Mouse (Mus musculus) neural tube, embryonic 13.5 days (tissue): ENCODE measurements around the gene Dnah14. TPM values are rescaled to one million over a fixed set of nuclear protein-coding genes. Genes with fewer than 3 reads are reported as not detected.

Source experiments
- ATAC-seq: fragments of 200-750 bp; cut with Nextera tagmentation; 2 replicates; pipeline ENCODE4 v1.8.0; 2017; ENCODE audit warnings: low read depth, mild to moderate bottlenecking, moderate TSS enrichment, moderate library complexity
- H3K27ac ChIP-seq: fragments of 300-500 bp; sonication (generic); replicated peaks from 2 replicates; pipeline ENCODE4 v1.5.1; 2015; ENCODE audit warnings: moderate library complexity, mild to moderate bottlenecking, inconsistent platforms
- H3K27me3 ChIP-seq: fragments of 300-500 bp; sonication (generic); 2 replicates; pipeline ENCODE4 v1.6.1; 2015; ENCODE audit warnings: mild to moderate bottlenecking, inconsistent platforms
- H3K36me3 ChIP-seq: fragments of 300-500 bp; sonication (generic); 2 replicates; pipeline ENCODE4 v1.6.1; 2015; ENCODE audit warnings: mild to moderate bottlenecking, inconsistent platforms
- H3K4me1 ChIP-seq: fragments of 300-500 bp; sonication (generic); replicated peaks from 2 replicates; pipeline ENCODE4 v1.6.1; 2015; ENCODE audit warnings: inconsistent platforms
- H3K4me2 ChIP-seq: fragments of 300-500 bp; sonication (generic); 2 replicates; pipeline ENCODE4 v1.6.1; 2015; ENCODE audit warnings: inconsistent platforms, mild to moderate bottlenecking, moderate library complexity
- H3K4me3 ChIP-seq: fragments of 300-500 bp; sonication (generic); 2 replicates; pipeline ENCODE4 v1.5.1; 2015; ENCODE audit warnings: mild to moderate bottlenecking, inconsistent platforms
- H3K9ac ChIP-seq: fragments of 300-500 bp; sonication (generic); 2 replicates; pipeline ENCODE4 v1.6.1; 2015; ENCODE audit warnings: moderate library complexity, mild to moderate bottlenecking, inconsistent platforms
- H3K9me3 ChIP-seq: fragments of 300-500 bp; sonication (generic); 2 replicates; pipeline ENCODE4 v1.6.1; 2016; ENCODE audit warnings: inconsistent platforms
- WGBS: fragments of 180-500 bp; shearing (Covaris S2); methylation state at CpG from one replicate; pipeline ENCODE4 v1.1.7; 2015; 5-methylcytosine and 5-hydroxymethylcytosine counted together
- polyA plus RNA-seq: library from polyadenylated mRNA; unstranded; fragments of >200 nt; fragmentation: Nextera tagmentation; extraction: Ambion mirVana; gene quantifications from 2 replicates; pipeline ENCODE4 v1.2.1, GENCODE M21; 2015

Gene Dnah14
- polyA plus RNA-seq: 0.47 and 0.85 TPM in 2 replicates

DNA sequence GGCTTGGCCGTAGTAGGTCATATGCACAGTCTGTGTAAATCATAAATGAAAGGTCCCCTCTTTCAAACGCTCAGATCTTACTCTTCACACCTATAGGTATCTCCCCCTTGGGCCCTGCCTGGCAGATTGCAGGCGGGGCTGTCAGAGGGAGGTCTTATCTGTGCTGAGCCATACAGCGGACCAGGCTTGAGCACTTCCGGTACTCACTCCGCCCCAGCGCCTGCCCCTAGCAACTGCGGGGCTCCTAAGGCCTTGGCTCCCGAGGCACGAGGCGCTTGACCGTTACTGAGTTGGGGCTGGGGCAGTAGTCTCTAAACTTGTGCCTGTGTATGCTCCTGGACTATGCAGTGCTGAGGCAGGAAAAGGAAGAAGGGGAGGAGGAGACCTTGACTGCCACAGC lies at the start of gene Dnah14:
Gene Dnah14, plus strand, starts transcription at position 238 of the 400 bp plus-strand sequence.
- H3K27me3 ChIP-seq: no peaks in the 10 kb centered on the region
- ATAC-seq: no peak
- 80% methylated on average over 12 of the region's 12 CpGs for WGBS
- H3K9me3 ChIP-seq: no peaks in the 10 kb centered on the region
- no peak within 1 kb of the TSS for H3K9ac ChIP-seq
- H3K4me3 ChIP-seq: no peak within 1 kb of the TSS
- H3K36me3 ChIP-seq: no peaks in the 10 kb centered on the region
- H3K4me1 ChIP-seq: no peaks in the 10 kb centered on the region
- no peak within 1 kb of the TSS for H3K4me2 ChIP-seq
- H3K27ac ChIP-seq: no peak within 1 kb of the TSS

DNA sequence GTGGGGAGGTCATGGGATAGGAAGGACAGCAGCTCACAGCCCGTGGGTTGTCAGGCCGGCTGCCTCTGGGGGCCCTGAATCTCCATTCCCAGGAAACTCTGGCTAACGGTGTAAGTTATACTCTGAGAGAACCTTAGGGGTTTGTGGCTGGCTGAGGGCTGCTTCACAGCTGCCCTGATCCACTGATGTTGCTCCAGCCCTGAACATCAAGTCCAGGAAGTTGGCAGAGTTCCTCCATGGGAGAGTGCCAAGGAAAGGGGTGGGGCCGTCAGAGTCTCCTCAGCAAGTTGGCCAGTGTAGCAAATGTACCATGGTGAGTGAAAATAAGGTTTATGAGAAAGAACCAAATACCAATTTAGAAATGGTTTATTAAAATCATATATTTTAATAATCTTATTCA lies 47.0 kb upstream of the Dnah14 start:
- no peak for ATAC-seq
- Histone ChIP-seq H3K27me3 (no peaks in the 10 kb centered on the region), H3K4me3 (no peak overlapping the region), H3K27ac (no peak overlapping the region), H3K4me2 (no peak overlapping the region), H3K36me3 (no peaks in the 10 kb centered on the region), H3K9me3 (no peaks in the 10 kb centered on the region), H3K4me1 (no peaks in the 10 kb centered on the region), H3K9ac (no peak overlapping the region)
- 73% methylated on average over 4 of the region's 4 CpGs for WGBS

DNA sequence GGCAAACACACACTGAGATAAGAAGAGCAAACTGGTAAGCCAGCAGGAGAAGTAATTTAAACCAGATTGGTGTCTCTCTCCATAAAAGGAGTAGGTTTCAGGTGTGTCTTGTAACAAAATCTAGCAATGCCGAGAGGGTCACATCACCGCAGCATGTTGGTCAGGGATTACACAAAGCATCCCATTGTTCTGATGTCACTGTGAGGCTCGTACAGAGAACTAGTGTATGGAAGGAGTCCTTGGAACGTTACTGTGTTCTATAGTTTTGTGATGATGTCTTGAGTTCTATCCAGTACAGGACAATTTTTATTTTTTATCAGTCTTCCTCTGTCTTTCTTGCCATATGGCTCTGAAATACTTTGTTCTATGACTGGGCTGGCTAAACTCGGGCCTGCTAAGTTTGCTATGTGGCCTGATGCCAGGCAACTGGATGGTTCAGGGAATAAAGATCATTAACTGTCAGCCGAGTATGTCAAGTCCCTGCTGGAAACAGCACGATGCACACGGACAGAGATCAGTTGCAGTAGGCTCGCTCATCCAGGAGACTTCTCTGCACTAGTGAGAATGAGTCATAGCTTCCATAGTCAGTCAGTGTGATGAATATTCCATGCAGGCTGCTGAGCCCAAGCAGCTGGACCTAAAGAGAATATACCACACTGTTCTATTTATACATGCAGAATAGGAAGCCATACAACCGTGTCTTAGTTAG lies 41.0 kb upstream of the Dnah14 start:
- Histone ChIP-seq H3K27ac (no peak overlapping the region), H3K4me2 (no peak overlapping the region), H3K27me3 (no peaks in the 10 kb centered on the region), H3K9ac (no peak overlapping the region), H3K4me1 (peaks cover 10% of the 10 kb centered on the region), H3K4me3 (no peak overlapping the region), H3K36me3 (no peaks in the 10 kb centered on the region), H3K9me3 (no peaks in the 10 kb centered on the region)
- no peak for ATAC-seq
- WGBS: 57% methylated on average over 10 of the region's 10 CpGs

DNA sequence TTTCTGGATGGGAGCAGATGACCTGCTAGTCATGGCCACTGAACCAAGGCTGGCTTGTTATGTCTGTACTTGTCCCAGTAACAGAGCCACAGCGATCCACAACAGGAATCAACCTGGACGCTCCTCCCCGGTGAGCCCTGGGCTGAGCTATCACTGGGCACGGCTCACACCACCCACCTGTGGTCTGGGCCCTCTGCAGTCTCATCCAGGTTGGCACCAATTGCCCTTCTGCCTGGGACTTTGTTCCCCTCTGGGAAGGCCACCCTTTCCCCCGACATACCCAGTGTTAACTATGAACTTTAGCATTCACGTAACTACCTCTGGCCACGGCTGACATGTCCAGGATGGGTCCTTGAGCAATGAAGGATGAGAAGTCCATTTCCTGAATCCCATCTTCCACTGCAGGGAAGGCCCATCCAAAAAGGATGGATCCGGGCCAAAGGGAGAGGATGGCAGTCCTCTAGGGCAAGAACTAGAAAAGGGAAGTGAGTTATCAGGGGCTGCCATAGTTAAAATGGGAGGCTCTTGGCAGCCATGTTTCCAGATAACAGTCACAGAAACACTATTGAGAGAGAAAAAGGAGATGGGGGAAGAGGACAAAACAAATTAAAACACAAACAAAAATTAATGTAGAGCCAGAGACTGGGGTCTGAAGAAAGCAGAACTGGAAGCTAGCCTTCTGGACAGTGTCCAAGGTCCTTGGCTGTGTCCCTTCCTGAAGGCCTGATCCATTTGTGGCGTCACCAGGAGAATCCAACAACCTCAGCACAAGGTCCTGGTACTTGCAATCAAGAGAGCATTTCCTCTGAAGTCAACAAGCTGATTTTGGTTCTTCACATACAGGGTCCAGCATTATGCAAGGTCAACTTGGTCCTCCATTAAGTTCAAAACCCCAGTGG lies 38.5 kb upstream of the Dnah14 start:
- no peak for ATAC-seq
- H3K4me3 ChIP-seq: no peak overlapping the region
- no peaks in the 10 kb centered on the region for H3K27me3 ChIP-seq
- 95% methylated on average over 9 of the region's 9 CpGs for WGBS
- peaks cover 14% of the 10 kb centered on the region for H3K4me1 ChIP-seq
- no peaks in the 10 kb centered on the region for H3K36me3 ChIP-seq
- H3K27ac ChIP-seq: no peak overlapping the region
- no peaks in the 10 kb centered on the region for H3K9me3 ChIP-seq
- H3K4me2 ChIP-seq: no peak overlapping the region
- H3K9ac ChIP-seq: no peak overlapping the region

DNA sequence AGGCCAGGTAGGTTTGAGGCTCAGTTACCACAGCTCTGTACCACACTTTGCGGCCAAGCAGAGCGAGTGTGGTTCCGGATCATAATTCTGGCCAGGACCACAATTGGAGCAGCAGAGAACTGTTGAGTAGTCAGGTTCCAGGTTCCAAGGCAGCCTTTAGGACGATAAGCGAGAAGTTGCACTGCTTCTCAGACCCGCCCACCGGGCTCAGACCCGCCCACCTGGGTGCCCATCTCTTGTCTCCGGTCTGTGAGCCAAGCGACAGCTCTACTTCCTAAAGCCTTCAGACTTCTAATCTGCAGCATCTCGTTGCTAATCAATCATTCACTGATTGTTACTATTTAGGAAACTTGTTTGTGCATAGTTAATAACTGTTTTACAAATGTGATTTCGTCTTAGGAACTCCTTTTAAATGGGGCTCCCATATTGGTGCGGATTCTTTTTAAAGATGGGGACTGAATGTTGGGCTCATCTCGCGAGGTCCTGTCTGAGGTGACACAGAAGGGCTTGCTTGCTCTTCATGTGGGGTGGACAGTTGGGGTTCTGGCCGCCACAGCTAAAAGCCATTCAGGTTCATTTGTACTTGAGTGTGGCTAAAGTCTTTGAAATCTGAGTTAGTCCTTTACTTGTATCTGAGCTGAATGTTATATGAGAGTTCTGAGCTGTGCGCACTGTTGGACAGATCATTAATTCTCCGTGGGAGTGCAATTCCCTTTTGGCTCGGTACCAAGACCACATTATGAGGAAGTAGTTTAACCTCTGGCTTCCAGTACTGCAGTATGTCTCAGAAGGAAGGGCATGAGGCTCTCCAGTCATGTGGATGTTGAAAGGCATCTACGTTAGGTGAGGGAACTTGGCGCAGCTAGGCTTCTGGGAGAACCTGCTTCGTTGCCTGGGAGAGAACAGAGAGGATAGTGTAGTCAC lies 36.3 kb upstream of the Dnah14 start:
- Histone ChIP-seq H3K27ac (no peak overlapping the region), H3K4me2 (no peak overlapping the region), H3K27me3 (peaks cover 7% of the 10 kb centered on the region), H3K4me1 (peaks cover 14% of the 10 kb centered on the region), H3K9me3 (no peaks in the 10 kb centered on the region), H3K36me3 (no peaks in the 10 kb centered on the region), H3K4me3 (no peak overlapping the region), H3K9ac (no peak overlapping the region)
- no peak for ATAC-seq
- 70% methylated on average over 22 of the region's 22 CpGs for WGBS

DNA sequence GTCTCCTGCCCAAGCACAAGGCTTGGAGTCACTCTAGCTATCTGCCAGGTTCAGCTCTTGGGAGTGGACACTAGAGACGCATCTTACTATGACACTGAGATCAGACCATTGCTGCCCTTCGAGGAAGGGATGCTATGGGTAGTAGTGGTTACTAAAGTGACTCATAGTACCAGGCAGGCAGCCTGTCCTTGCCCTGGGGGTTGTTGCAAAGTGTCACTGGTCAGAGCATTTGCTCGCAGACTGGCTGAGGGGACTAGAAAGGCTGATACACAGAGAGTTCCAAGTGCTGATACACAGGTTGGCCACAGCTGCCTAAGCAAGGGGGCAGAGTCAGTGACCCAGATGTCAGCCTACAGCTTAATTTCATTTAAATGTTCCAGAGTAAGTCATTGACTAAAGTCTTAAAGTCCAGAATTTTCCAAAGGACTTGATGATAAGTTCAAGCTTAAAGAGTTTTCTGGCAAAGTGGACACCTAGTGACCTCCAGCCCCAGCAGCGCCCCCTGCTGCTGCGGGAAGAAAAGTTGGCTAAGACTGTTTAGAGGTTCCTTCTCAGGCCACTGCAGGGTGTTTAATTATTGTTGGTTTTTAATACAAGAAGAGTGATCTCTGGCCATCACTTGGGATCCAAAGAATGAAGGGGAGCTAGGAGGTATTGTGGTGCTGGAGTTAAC lies 32.5 kb upstream of the Dnah14 start:
- H3K36me3 ChIP-seq: no peaks in the 10 kb centered on the region
- no peak overlapping the region for H3K4me2 ChIP-seq
- H3K4me1 ChIP-seq: peaks cover 7% of the 10 kb centered on the region
- no peak for ATAC-seq
- peaks cover 7% of the 10 kb centered on the region for H3K27me3 ChIP-seq
- H3K9ac ChIP-seq: no peak overlapping the region
- no peak overlapping the region for H3K4me3 ChIP-seq
- H3K27ac ChIP-seq: no peak overlapping the region
- WGBS: 82% methylated on average over 5 of the region's 5 CpGs
- H3K9me3 ChIP-seq: no peaks in the 10 kb centered on the region

DNA sequence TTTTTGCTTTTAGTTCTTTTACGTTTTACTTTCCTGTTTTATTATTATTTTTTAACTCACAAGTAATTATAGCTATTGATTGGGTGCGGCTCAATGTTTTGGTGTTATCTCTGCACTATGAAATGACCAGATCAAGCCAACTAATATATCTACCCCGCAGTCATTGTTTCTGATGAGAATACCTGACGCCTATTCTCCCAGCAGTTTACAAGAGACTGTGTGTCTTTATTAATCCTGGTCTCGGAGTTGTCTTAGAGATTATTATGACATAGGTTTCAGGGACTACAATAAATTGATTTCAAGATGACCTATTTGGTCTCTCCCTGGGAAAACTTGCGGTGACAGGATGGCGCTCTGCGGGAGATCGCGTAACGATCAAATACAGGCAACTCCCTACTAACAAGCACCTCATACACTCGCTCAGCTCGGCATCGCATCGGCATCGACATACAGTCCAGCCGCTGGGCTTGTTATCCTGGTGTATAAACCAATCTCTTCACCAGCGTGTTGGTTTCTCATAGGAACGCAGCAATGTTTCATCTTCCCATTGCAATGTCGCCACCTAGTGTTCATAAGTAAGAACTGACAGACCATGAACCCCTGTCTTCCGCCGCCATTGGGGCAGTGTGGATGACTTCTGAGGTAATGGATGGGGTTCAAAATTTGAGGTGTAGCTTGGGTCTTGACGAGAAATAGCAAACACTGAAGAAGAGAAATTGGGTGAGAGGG lies 31.2 kb upstream of the Dnah14 start:
- Histone ChIP-seq H3K27me3 (peaks cover 7% of the 10 kb centered on the region), H3K4me1 (peaks cover 6% of the 10 kb centered on the region), H3K9me3 (no peaks in the 10 kb centered on the region), H3K4me2 (peak overlapping the region; percentile 45), H3K4me3 (no peak overlapping the region), H3K36me3 (no peaks in the 10 kb centered on the region), H3K9ac (no peak overlapping the region), H3K27ac (no peak overlapping the region)
- 29% methylated on average over 23 of the region's 23 CpGs for WGBS
- ATAC-seq: peak; percentile 86

DNA sequence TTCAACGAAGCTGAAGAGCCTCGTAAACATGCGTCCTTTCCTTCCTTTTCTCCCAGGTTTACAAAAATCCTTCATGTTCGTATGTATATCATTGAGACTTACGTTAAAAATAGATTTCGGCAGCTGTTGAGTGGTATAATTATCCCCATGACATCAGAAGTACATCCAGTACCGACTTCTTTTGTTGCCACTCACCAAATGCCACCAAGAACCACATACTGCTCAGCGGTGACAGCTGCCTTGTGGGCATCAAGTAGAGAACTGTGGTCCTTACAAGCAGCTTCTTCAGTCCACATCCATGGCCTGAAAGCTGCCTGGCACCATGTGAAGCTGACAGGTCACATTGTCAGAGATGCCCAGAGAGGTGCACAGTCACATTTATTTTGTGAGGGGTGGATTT lies 26.4 kb upstream of the Dnah14 start:
- H3K36me3 ChIP-seq: no peaks in the 10 kb centered on the region
- no peak overlapping the region for H3K27ac ChIP-seq
- H3K9ac ChIP-seq: no peak overlapping the region
- WGBS: 91% methylated on average over 8 of the region's 8 CpGs
- H3K4me2 ChIP-seq: no peak overlapping the region
- no peak for ATAC-seq
- H3K4me1 ChIP-seq: peaks cover 16% of the 10 kb centered on the region
- H3K9me3 ChIP-seq: no peaks in the 10 kb centered on the region
- no peak overlapping the region for H3K4me3 ChIP-seq
- peaks cover 6% of the 10 kb centered on the region; the same call in 1 of the 2 replicates for H3K27me3 ChIP-seq

DNA sequence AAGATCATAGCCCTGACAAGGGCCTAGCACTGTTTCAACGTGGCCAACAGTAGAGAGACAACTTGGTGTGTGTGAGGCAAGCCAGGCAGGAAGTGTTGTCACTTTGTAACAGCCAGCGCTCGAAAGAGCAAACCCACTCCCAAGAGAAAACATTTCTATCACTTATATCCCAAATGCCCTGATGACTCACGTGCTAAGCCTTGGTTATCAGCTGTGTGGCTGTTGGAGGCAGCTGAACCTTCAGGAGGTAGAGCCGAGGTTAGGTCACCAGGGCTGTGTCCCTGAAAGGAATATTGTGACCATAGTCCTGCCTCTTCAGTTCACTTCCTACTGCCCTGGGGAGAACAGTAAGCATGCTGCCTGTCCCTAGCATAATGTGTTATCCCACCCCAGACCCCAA lies 25.5 kb upstream of the Dnah14 start:
- peaks cover 6% of the 10 kb centered on the region; the same call in 1 of the 2 replicates for H3K27me3 ChIP-seq
- H3K4me1 ChIP-seq: peaks cover 16% of the 10 kb centered on the region
- no peak overlapping the region for H3K4me3 ChIP-seq
- H3K36me3 ChIP-seq: no peaks in the 10 kb centered on the region
- 72% methylated on average over 5 of the region's 5 CpGs for WGBS
- H3K9ac ChIP-seq: no peak overlapping the region
- no peak overlapping the region for H3K4me2 ChIP-seq
- H3K9me3 ChIP-seq: no peaks in the 10 kb centered on the region
- no peak overlapping the region for H3K27ac ChIP-seq
- no peak for ATAC-seq

DNA sequence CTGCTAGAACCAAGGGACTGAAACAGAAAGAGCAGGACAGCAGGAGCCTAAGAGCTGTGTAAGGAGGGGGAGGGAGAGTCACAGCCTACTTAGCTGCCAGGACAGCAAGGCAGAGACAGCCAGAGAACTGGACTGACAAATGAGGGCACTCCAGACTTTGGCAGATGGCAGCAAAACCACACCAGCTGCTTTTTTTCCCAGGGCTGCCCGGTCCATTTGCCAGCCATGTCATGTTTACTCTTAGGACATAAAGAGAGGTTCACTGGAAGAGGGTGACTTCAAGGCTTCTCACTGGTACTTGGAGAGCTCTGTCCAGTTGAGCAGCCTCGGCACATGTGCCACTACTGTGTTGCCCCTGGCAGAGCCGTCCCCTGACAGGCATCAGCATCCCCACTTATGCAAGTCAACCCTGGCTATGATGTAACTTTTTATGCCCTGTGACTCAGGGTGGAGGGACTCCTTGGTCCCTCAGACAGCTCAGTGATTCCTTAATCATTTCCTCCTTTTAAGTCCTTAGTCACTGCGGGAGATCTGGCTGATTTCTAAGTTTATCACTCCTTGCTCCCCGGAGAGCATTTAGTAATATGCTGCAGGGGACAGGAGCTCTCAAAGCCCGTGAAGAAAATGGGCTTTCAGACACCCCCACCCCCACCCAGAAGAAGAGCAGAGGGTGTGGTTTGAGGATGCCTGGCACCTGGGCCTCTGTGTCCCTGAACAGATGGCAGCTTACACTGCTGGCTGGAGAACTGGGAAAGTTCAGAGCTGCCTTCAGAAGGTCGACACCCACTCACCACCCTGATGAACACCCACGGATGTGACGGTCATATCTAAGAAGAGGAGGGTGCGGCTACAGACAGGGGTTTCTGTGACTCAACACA lies 23.6 kb upstream of the Dnah14 start:
- peak; percentile 65 for ATAC-seq
- Histone ChIP-seq H3K9ac (no peak overlapping the region), H3K27ac (peak overlapping the region; percentile 20; the same call in 1 of the 2 replicates), H3K9me3 (no peaks in the 10 kb centered on the region), H3K4me3 (no peak overlapping the region), H3K36me3 (no peaks in the 10 kb centered on the region), H3K4me1 (peaks cover 16% of the 10 kb centered on the region), H3K27me3 (peaks cover 6% of the 10 kb centered on the region; the same call in 1 of the 2 replicates), H3K4me2 (no peak overlapping the region)
- 28% methylated on average over 10 of the region's 10 CpGs for WGBS
